Mouse (Mus musculus) urinary bladder, adult 2 months (tissue): ENCODE results near the gene Astn2. TPM values are rescaled to one million over a fixed set of nuclear protein-coding genes. Genes with fewer than 3 reads are reported as not detected.
"Not testable (repeated sequence)": the region's sequence is repeated elsewhere in the genome, so short reads cannot be mapped to it uniquely, and the experiment has no call there.

Source experiments
- DNase-seq: peaks from one replicate; pipeline ENCODE4 v3.0.0; 2022; ENCODE audit warnings: low spot score
- polyA plus RNA-seq: library from polyadenylated mRNA; depleted of rRNA; stranded (reverse); fragments of >200 nt; gene quantifications from 2 replicates; pipeline ENCODE4 v1.2.3, GENCODE M21; 2012

Astn2 gene
- polyA plus RNA-seq, 1 experiment = 2.1 TPM

DNA sequence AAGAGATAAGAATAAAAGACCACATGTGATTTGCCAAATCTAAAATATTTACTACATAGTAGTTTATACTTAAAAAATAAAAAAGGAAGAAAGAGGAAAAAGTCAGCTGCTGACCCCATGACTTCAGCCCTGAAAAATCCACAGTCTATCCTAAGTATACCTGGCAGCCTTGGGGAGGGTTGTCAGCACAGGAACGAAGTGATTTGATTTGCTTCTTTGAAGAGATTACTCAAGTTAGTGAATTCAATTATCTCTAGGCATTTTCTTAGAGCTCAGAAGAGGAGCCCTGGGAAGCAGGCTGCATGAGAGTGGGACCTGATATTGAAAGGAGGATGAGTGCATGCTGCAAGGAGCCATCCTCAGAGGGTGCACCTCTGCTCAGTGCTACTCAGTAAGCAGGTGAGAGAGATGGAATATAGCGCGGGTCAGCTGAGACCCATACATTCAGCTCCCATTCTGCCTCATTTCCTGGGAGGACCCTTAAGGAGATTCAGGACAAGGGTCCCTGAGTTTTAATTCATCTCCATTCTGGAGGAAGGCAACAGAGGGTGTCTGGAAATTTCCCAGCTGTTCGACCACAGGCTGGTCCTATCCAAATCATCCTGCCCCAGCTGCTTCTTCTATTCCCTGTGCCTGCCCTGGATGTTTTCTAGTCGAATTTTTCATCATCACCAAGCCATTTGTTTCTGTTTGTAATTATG lies 646.1 kb downstream of the Astn2 start:
- DNase-seq = no peak

DNA sequence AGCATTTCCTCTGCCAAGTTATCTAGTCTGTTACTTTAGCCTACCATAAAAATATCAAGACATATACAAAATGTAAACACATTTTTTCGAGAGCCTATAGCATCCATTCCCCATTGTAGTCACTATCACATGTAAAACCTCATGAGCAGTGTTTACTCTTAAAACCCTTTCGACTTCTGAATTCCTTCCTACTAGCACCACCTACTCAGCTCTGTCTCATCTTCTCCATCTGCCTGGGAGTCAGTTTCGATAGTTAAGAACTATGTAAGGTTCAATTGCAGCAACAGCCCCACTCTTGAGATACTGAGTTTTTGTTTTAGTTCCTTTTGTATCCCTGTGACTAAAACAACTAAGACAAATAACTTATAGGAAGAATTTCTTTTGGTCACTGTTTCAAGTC lies 651.5 kb downstream of the Astn2 start:
- DNase-seq = no peak

GRCm38 (mm10) chr4:65744788-65745187 lies 659.6 kb downstream of the Astn2 start:
- no peak for DNase-seq

DNA sequence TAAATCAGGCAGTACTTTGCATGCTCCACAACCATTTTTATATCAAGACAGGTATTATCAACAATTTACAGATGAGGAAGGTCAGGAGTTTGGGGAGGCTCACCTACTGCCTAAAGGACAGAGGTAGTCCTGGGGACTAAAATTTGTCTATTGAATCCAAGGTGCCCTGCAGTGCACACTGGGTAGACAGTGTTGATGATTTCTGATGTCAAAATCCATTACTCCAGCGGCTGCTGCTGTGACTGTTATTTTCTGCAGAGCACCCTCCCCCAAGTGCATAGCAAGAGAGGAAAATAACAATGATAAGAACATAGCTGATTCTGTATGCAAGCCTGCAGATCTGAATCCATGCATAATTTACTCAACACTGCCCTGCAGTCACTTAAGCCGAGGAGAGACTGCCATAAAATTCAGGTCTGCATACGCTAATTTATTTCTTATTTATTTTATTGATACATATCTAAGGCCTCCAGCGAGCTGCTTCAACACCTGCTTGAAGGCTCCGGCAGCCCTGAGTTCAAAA lies 660.3 kb downstream of the Astn2 start:
- no peak for DNase-seq

- no peak for DNase-seq
Measured at GRCm38 (mm10) chr4:65743160-65743691, 661.2 kb downstream of the Astn2 start.

DNA sequence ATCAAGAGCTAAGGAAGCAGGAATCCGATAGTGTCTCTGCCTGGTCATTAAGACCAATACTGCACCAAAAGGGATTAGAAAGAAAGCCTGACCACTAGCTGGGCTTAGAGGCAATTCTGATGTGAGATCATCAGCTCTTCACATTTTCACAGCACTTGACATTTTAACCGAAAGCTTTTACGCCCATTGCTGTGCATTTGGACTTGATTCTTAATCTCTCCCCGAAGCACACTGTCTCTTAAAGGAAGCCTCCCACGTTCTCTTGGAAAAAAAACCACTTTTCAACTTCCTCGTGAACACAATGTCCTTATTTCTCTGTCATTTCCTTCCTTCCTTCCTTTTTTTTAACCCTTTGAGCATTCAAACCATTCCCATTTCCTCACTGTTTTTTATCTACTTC lies 680.0 kb downstream of the Astn2 start:
- DNase-seq = no peak

GRCm38 (mm10) chr4:65719610-65720009 lies 684.8 kb downstream of the Astn2 start:
- no peak for DNase-seq

- no peak for DNase-seq
Measured at GRCm38 (mm10) chr4:65717899-65718298, 686.5 kb downstream of the Astn2 start.

DNA sequence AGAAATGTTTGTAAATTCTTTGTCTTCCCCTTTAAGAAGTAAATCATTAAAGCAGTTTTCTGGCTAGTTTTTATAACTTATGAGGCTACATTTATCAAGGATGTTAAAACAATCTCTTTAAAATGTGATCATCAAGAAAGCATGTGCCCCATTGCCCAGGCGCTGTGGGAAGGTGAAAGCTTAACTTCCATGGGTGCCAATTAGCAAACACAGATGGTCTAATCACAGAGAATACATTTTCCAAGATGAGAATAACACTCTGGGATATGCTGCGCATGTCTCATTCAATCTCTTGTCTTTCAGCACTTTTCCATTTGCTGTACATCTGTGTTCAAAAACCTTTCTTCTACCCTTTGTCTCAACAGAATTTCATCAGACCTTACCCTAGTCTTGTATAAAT lies 688.3 kb downstream of the Astn2 start:
- no peak for DNase-seq

DNA sequence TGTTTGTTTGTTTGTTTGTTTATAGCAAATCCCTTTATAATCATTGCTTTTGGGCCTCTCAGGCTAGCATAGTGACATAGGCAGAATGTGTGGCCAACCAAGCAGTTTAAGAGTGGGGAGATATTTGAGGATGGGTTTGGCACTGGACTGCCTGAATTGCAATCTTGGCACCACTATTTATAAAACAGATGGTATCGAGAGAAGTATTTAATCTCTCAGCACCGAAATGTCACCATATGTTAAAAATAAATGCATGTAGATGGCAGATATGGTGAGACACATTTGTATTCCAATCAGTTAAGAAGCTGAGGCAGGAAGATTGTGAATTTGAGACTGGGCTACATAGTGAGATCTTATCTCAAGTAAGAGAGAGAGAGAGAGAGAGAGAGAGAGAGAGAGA lies 692.7 kb downstream of the Astn2 start:
- no peak for DNase-seq

GRCm38 (mm10) chr4:65710623-65711022 lies 693.8 kb downstream of the Astn2 start:
- DNase-seq = no peak

- no peak for DNase-seq
Measured at GRCm38 (mm10) chr4:65701848-65702247, 702.6 kb downstream of the Astn2 start.

- DNase-seq = no peak
Measured at GRCm38 (mm10) chr4:65699743-65700361, 704.6 kb downstream of the Astn2 start.

DNA sequence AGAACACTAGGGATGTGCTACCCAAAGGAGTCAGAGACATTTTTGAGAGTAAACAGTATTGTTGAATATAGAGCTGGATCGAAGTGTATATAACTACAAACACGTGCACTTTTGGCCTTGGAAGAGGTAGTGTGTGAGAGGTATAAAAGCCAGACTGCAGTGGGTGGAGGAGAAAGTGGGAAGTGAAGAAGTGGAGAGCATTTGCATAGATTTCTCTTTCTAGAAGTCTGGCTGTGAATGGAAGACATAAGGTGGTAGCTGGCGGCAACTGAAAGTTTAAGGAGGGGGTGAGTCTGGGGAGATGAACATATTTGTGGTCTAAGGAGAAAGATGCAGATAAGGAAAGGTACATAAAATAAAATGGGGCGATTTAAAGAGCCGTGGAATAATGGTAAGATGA lies 709.2 kb downstream of the Astn2 start:
- DNase-seq = no peak

- no peak for DNase-seq
Measured at GRCm38 (mm10) chr4:65694011-65694410, 710.4 kb downstream of the Astn2 start.

GRCm38 (mm10) chr4:65687006-65687723 lies 717.2 kb downstream of the Astn2 start:
- no peak for DNase-seq

DNA sequence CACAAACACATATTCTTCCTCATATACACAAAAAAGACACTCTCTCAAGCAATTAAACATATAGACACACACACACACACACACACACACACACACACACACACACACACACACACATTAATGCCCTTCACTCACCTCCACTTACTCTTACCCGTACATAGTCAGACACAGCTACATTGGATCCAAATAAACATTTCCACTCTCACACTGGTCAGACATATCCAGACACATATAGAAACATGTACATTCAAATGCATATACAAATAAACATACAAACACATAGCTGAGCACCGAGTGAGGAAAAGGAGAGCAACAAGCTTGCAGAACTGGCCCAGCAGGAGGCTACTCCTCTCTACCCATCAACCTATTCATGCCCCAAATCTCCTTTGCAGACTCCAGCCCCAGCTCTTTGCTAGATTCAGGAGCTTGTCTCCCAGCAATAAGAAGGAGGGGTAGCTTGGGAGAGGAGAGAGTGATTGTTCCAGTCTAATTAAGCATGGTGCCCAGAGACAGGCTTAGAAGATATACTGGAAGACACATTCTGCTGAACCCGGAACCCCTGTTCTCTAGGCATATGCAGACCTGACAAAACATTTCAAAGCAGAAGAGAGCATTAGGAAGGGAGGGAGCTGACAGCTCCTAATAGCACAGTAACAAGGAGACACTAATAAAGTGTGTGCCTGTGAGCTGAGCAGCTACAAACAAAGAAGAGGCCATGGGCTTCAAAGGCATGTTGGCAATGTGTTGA lies 718.0 kb downstream of the Astn2 start:
- no peak for DNase-seq

DNA sequence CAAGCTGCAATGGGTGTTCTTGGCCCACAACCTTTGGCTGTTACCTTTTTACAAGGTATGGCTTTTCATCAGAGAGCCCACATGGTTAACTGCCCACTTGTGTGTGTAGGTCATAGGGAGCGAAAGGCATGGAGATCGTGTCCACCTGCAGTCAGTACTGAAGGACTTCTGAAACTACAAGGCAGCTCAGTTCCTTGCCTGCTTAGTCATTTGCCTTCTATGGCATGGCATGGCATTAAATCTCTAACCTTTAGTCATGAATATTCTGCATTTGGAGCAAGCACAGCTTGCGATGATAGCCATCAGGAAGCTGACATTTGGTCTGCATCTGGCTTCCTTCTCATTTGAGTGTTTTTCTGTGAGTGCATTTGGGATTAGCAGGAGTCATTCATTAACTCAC lies 720.0 kb downstream of the Astn2 start:
- no peak for DNase-seq

- not testable (repeated sequence) for DNase-seq
Measured at GRCm38 (mm10) chr4:65679786-65680185, 724.6 kb downstream of the Astn2 start.

GRCm38 (mm10) chr4:65678929-65679328 lies 725.5 kb downstream of the Astn2 start:
- DNase-seq = no peak

GRCm38 (mm10) chr4:65678495-65678894 lies 725.9 kb downstream of the Astn2 start:
- DNase-seq = no peak
